Mouse (Mus musculus) bone marrow macrophage, adult 2 months (primary cell): ENCODE data around the gene Crat.

Experiments used
- CTCF ChIP-seq: IDR thresholded peaks from 2 replicates; pipeline ENCODE4 v1.5.1; 2012; ENCODE audit warnings: low read depth, mild to moderate bottlenecking, low read length, moderate library complexity
- POLR2A ChIP-seq: IDR thresholded peaks from 2 replicates; pipeline ENCODE4 v1.6.1; 2012; ENCODE audit warnings: mild to moderate bottlenecking, low read depth, low read length, borderline replicate concordance

DNA sequence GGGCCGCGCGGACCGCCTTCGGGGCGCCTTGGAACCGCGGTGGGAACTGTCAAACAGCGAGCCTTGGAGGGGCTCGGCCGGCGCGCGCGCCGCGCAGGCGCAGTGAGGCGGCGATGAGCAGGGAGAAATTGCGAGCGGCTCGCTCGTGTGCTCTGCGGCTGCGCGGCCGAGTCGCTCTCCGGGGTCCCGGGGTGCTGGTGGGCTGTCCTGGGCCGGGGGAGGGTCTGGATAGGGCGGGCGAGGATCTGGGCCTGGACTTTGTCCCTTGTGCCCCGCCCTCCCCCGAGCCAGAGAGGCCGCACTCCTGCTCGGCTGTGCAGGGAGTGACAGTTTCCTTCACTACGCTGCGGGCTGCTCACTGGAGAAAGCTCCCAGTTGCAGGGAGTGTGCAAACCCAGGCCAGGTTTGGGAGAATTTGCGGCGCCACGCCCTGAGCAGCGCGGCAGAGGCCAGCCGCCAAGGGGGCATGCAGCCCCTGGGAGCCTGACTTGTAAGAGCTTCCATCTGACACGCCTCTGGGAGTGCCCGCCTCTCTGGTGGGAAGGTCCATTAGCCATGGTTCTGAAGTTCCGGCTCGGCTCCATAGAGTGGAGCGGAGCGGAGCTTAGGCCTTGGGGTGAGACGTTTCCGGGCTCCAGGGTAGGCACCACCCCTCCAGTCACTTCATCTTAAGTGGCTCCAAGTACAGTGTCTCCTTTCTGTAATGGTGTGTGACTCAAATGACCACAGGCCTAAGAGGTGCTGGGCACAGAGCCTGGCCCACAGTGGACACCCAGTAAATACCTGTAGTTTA lies 22.8 kb downstream of the Crat start:
- TF ChIP-seq POLR2A (no peak), CTCF (no peak)
